Mouse (Mus musculus) telencephalon, adult 2 months (tissue): ENCODE data around the gene Fpr-rs6.

Experiments used
- DNase-seq: peaks from one replicate; pipeline ENCODE4 v3.0.0-alpha.2; 2011; ENCODE audit warnings: low read depth, low spot score

Gene Fpr-rs6

GRCm38 (mm10) chr17:20182997-20183396, at the start of gene Fpr-rs6:
Gene Fpr-rs6 (minus strand): TSS chr17:20183097.
- DNase-seq = no peak
